Mouse (Mus musculus) lung, adult 18-20 months (tissue): ENCODE results near the gene Lrrc75a.
A peak's percentile ranks its signal among the peaks of the same experiment; 100 is the strongest.

Experiments used
- DNase-seq, 2 experiments: peaks; one replicate each; pipeline ENCODE4 v3.0.0; 2022; ENCODE audit warnings: mixed read lengths in 2 of 2

Lrrc75a gene

GRCm38 (mm10) chr11:62589391-62589790 is 58.9 kb downstream of the Lrrc75a start:
- DNase-seq = no peak

- no peak for DNase-seq
These were observed 61.3 kb downstream of the Lrrc75a start for GRCm38 (mm10) chr11:62587034-62587433.

GRCm38 (mm10) chr11:62584671-62585206 is 63.6 kb downstream of the Lrrc75a start:
- DNase-seq = no peak

- no peak for DNase-seq
These were observed 65.3 kb downstream of the Lrrc75a start for GRCm38 (mm10) chr11:62583031-62583430.

- DNase-seq = peak; percentile 59 to 67
These were observed 71.7 kb downstream of the Lrrc75a start for GRCm38 (mm10) chr11:62576530-62577152.

GRCm38 (mm10) chr11:62575659-62576438 is 72.5 kb downstream of the Lrrc75a start:
- DNase-seq = peak; percentile 60 to 68

- DNase-seq = peak; percentile 81 to 86
These were observed 73.0 kb downstream of the Lrrc75a start for GRCm38 (mm10) chr11:62575297-62575658.

GRCm38 (mm10) chr11:62574703-62575085 is 73.6 kb downstream of the Lrrc75a start:
- DNase-seq = no peak

GRCm38 (mm10) chr11:62573959-62574702 is 74.2 kb downstream of the Lrrc75a start, which contains the start of gene Trpv2:
TSS of gene Trpv2 (plus strand) at chr11:62574486.
- DNase-seq = no peak

GRCm38 (mm10) chr11:62568300-62568699 is 80.0 kb downstream of the Lrrc75a start:
- DNase-seq = no peak

- no peak for DNase-seq
These were observed 82.1 kb downstream of the Lrrc75a start for GRCm38 (mm10) chr11:62566211-62566610.

- DNase-seq = no peak
These were observed 82.6 kb downstream of the Lrrc75a start for GRCm38 (mm10) chr11:62565747-62566146.

GRCm38 (mm10) chr11:62563590-62563989 is 84.7 kb downstream of the Lrrc75a start:
- no peak for DNase-seq

GRCm38 (mm10) chr11:62560463-62561016 is 87.8 kb downstream of the Lrrc75a start:
- peak in 1 of 2 experiments; percentile 18 for DNase-seq

GRCm38 (mm10) chr11:62558961-62559646 is 89.2 kb downstream of the Lrrc75a start:
- peak; percentile 52 to 57 for DNase-seq

GRCm38 (mm10) chr11:62558152-62558551 is 90.2 kb downstream of the Lrrc75a start:
- no peak for DNase-seq

GRCm38 (mm10) chr11:62557205-62557604 is 91.1 kb downstream of the Lrrc75a start:
- no peak for DNase-seq

- no peak for DNase-seq
These were observed 92.4 kb downstream of the Lrrc75a start for GRCm38 (mm10) chr11:62555896-62556412.

GRCm38 (mm10) chr11:62554934-62555517 is 93.3 kb downstream of the Lrrc75a start:
- DNase-seq = no peak
